Mouse (Mus musculus) forebrain, embryonic 12.5 days (tissue): Measurements from ENCODE around the gene Sorbs1. TPM values are rescaled to one million over a fixed set of nuclear protein-coding genes. Genes with fewer than 3 reads are reported as not detected.

Source experiments
- ATAC-seq: fragments of 200-750 bp; cut with Nextera tagmentation; 2 replicates; pipeline ENCODE4 v1.8.0; 2017; ENCODE audit warnings: moderate TSS enrichment; ENCODE audit not compliant: low FRiP score
- H3K27ac ChIP-seq: fragments of 300-500 bp; sonication (generic); 2 replicates; pipeline ENCODE4 v1.5.1; 2016; ENCODE audit warnings: mild to moderate bottlenecking
- H3K27me3 ChIP-seq: fragments of 300-500 bp; sonication (generic); 2 replicates; pipeline ENCODE4 v1.6.1; 2016; ENCODE audit warnings: mild to moderate bottlenecking
- H3K36me3 ChIP-seq: fragments of 300-500 bp; sonication (generic); replicated peaks from 2 replicates; pipeline ENCODE4 v1.6.1; 2016; ENCODE audit warnings: mild to moderate bottlenecking
- H3K4me1 ChIP-seq: fragments of 300-500 bp; sonication (generic); 2 replicates; pipeline ENCODE4 v1.6.1; 2016
- H3K4me2 ChIP-seq: fragments of 300-500 bp; sonication (generic); 2 replicates; pipeline ENCODE4 v1.6.1; 2016; ENCODE audit warnings: mild to moderate bottlenecking, moderate library complexity
- H3K4me3 ChIP-seq: fragments of 300-500 bp; sonication (generic); replicated peaks from 2 replicates; pipeline ENCODE4 v1.5.1; 2016; ENCODE audit warnings: mild to moderate bottlenecking
- H3K9ac ChIP-seq: fragments of 300-500 bp; sonication (generic); 2 replicates; pipeline ENCODE4 v1.6.1; 2016; ENCODE audit warnings: mild to moderate bottlenecking
- H3K9me3 ChIP-seq: fragments of 300-500 bp; sonication (generic); 2 replicates; pipeline ENCODE4 v1.6.1; 2016
- WGBS: fragments of 180-500 bp; shearing (Covaris S2); methylation state at CpG from one replicate; pipeline ENCODE4 v1.1.7; 2016; 5-methylcytosine and 5-hydroxymethylcytosine counted together
- polyA plus RNA-seq: library from polyadenylated mRNA; unstranded; fragments of >200 nt; fragmentation: Nextera tagmentation; extraction: Ambion mirVana; gene quantifications from 2 replicates; pipeline ENCODE4 v1.2.1, GENCODE M21; 2016

Gene Sorbs1
- polyA plus RNA-seq, 1 experiment from 2014 or later = 69.3 TPM

GRCm38 (mm10) chr19:40511100-40511439 is 2.5 kb downstream of the Sorbs1 start:
- Histone ChIP-seq H3K9ac (no peak overlapping the region), H3K27me3 (no peaks in the 10 kb centered on the region), H3K4me2 (peak overlapping the region; percentile 24; the same call in 1 of the 2 replicates), H3K36me3 (0 out of 2 replicates have a peak, but pooled peaks cover 3% of the 10 kb centered on the region), H3K9me3 (no peaks in the 10 kb centered on the region), H3K4me3 (no peak overlapping the region), H3K27ac (no peak overlapping the region), H3K4me1 (peaks cover 20% of the 10 kb centered on the region)
- no peak for ATAC-seq
- WGBS = 79% methylated on average over 8 of the region's 8 CpGs

- Histone ChIP-seq H3K4me2 (peak overlapping the region; percentile 24; the same call in 1 of the 2 replicates), H3K9ac (0 out of 2 replicates have a peak overlapping the region, but pooled peaks have one; percentile 4), H3K27ac (no peak overlapping the region), H3K27me3 (no peaks in the 10 kb centered on the region), H3K4me1 (peaks cover 20% of the 10 kb centered on the region), H3K36me3 (0 out of 2 replicates have a peak, but pooled peaks cover 3% of the 10 kb centered on the region), H3K4me3 (no peak overlapping the region), H3K9me3 (no peaks in the 10 kb centered on the region)
- 81% methylated on average over 13 of the region's 13 CpGs for WGBS
- ATAC-seq = no peak
These were observed 3.0 kb downstream of the Sorbs1 start for GRCm38 (mm10) chr19:40510387-40511099.

- no peak overlapping the region for H3K4me2 ChIP-seq
- H3K4me3 ChIP-seq = no peak overlapping the region
- no peaks in the 10 kb centered on the region for H3K27me3 ChIP-seq
- no peak overlapping the region for H3K27ac ChIP-seq
- H3K4me1 ChIP-seq = peaks cover 20% of the 10 kb centered on the region
- no peak overlapping the region for H3K9ac ChIP-seq
- no peak for ATAC-seq
- WGBS = 86% methylated on average over 2 of the region's 2 CpGs
- H3K36me3 ChIP-seq = 0 out of 2 replicates have a peak, but pooled peaks cover 3% of the 10 kb centered on the region
- H3K9me3 ChIP-seq = no peaks in the 10 kb centered on the region
These were observed 4.3 kb downstream of the Sorbs1 start for GRCm38 (mm10) chr19:40509274-40509673.

GRCm38 (mm10) chr19:40508851-40509250 is 4.7 kb downstream of the Sorbs1 start:
- Histone ChIP-seq H3K27ac (no peak overlapping the region), H3K4me3 (no peak overlapping the region), H3K9me3 (no peaks in the 10 kb centered on the region), H3K36me3 (0 out of 2 replicates have a peak, but pooled peaks cover 3% of the 10 kb centered on the region), H3K9ac (no peak overlapping the region), H3K27me3 (no peaks in the 10 kb centered on the region), H3K4me1 (peaks cover 20% of the 10 kb centered on the region), H3K4me2 (no peak overlapping the region)
- ATAC-seq = no peak
- 53% methylated on average over 2 of the region's 2 CpGs for WGBS

- no peaks in the 10 kb centered on the region for H3K9me3 ChIP-seq
These were observed 6.6 kb downstream of the Sorbs1 start for GRCm38 (mm10) chr19:40506965-40507364.

GRCm38 (mm10) chr19:40504336-40504735 is 9.2 kb downstream of the Sorbs1 start:
- no peak overlapping the region for H3K9ac ChIP-seq
- no peak for ATAC-seq
- no peaks in the 10 kb centered on the region for H3K9me3 ChIP-seq
- H3K4me2 ChIP-seq = no peak overlapping the region
- H3K27me3 ChIP-seq = no peaks in the 10 kb centered on the region
- no peak overlapping the region for H3K4me3 ChIP-seq
- 93% methylated on average over 7 of the region's 7 CpGs for WGBS
- 0 out of 2 replicates have a peak, but pooled peaks cover 7% of the 10 kb centered on the region for H3K36me3 ChIP-seq
- peaks cover 7% of the 10 kb centered on the region; the same call in 1 of the 2 replicates for H3K4me1 ChIP-seq
- no peak overlapping the region for H3K27ac ChIP-seq

More at GRCm38 (mm10) chr19:40506965-40507364, 6.6 kb downstream of the Sorbs1 start:
- Histone ChIP-seq H3K36me3 (0 out of 2 replicates have a peak, but pooled peaks cover 3% of the 10 kb centered on the region), H3K27me3 (no peaks in the 10 kb centered on the region), H3K4me2 (no peak overlapping the region), H3K9ac (no peak overlapping the region), H3K4me3 (no peak overlapping the region), H3K4me1 (peaks cover 14% of the 10 kb centered on the region), H3K27ac (no peak overlapping the region)
- WGBS = 88% methylated on average over 3 of the region's 3 CpGs
- no peak for ATAC-seq

- H3K36me3 ChIP-seq = 0 out of 2 replicates have a peak, but pooled peaks cover 4% of the 10 kb centered on the region
- no peaks in the 10 kb centered on the region for H3K9me3 ChIP-seq
- WGBS = 89% methylated on average over 11 of the region's 11 CpGs
- H3K27ac ChIP-seq = no peak overlapping the region
- H3K9ac ChIP-seq = no peak overlapping the region
- H3K4me2 ChIP-seq = no peak overlapping the region
- H3K4me3 ChIP-seq = no peak overlapping the region
- H3K4me1 ChIP-seq = peaks cover 17% of the 10 kb centered on the region
- no peaks in the 10 kb centered on the region for H3K27me3 ChIP-seq
- ATAC-seq = no peak
These were observed 13.4 kb downstream of the Sorbs1 start for GRCm38 (mm10) chr19:40499940-40500737.

- Histone ChIP-seq H3K4me2 (no peak overlapping the region), H3K4me1 (peaks cover 17% of the 10 kb centered on the region), H3K9ac (no peak overlapping the region), H3K4me3 (no peak overlapping the region), H3K27ac (no peak overlapping the region), H3K27me3 (no peaks in the 10 kb centered on the region), H3K36me3 (0 out of 2 replicates have a peak, but pooled peaks cover 4% of the 10 kb centered on the region), H3K9me3 (no peaks in the 10 kb centered on the region)
- ATAC-seq = no peak
- 84% methylated on average over 8 of the region's 8 CpGs for WGBS
These were observed 14.4 kb downstream of the Sorbs1 start for GRCm38 (mm10) chr19:40499141-40499540.

- H3K9me3 ChIP-seq = no peaks in the 10 kb centered on the region
- H3K4me3 ChIP-seq = no peak overlapping the region
- no peaks in the 10 kb centered on the region for H3K27me3 ChIP-seq
- H3K4me2 ChIP-seq = no peak overlapping the region
- peaks cover 18% of the 10 kb centered on the region for H3K4me1 ChIP-seq
- ATAC-seq = no peak
- H3K9ac ChIP-seq = no peak overlapping the region
- 0 out of 2 replicates have a peak, but pooled peaks cover 4% of the 10 kb centered on the region for H3K36me3 ChIP-seq
- no peak overlapping the region for H3K27ac ChIP-seq
- 75% methylated on average over 6 of the region's 6 CpGs for WGBS
These were observed 15.3 kb downstream of the Sorbs1 start for GRCm38 (mm10) chr19:40498162-40498725.

GRCm38 (mm10) chr19:40496509-40497267 is 16.9 kb downstream of the Sorbs1 start:
- WGBS = 97% methylated on average over 11 of the region's 11 CpGs
- 0 out of 2 replicates have a peak, but pooled peaks cover 4% of the 10 kb centered on the region for H3K36me3 ChIP-seq
- H3K4me2 ChIP-seq = no peak overlapping the region
- no peak overlapping the region for H3K27ac ChIP-seq
- no peak for ATAC-seq
- no peaks in the 10 kb centered on the region for H3K27me3 ChIP-seq
- peaks cover 23% of the 10 kb centered on the region for H3K4me1 ChIP-seq
- H3K9ac ChIP-seq = no peak overlapping the region
- no peaks in the 10 kb centered on the region for H3K9me3 ChIP-seq
- no peak overlapping the region for H3K4me3 ChIP-seq

GRCm38 (mm10) chr19:40496071-40496470 is 17.5 kb downstream of the Sorbs1 start:
- H3K36me3 ChIP-seq = 0 out of 2 replicates have a peak, but pooled peaks cover 4% of the 10 kb centered on the region
- no peaks in the 10 kb centered on the region for H3K9me3 ChIP-seq
- no peak overlapping the region for H3K27ac ChIP-seq
- no peaks in the 10 kb centered on the region for H3K27me3 ChIP-seq
- peaks cover 23% of the 10 kb centered on the region for H3K4me1 ChIP-seq
- H3K9ac ChIP-seq = no peak overlapping the region
- H3K4me2 ChIP-seq = no peak overlapping the region
- H3K4me3 ChIP-seq = no peak overlapping the region
- WGBS = 90% methylated on average over 4 of the region's 4 CpGs
- ATAC-seq = no peak
